Mouse (Mus musculus) G1E-ER4 (cell line): Measurements from ENCODE around the gene Kcnb1. TPM values are rescaled to one million over a fixed set of nuclear protein-coding genes. Genes with fewer than 3 reads are reported as not detected.

Experiments
- GATA1 ChIP-seq: IDR thresholded peaks from one replicate; pipeline ENCODE4 v1.8.0; 2012; ENCODE audit warnings: low read length, inconsistent platforms
- polyA plus RNA-seq: library from polyadenylated mRNA; stranded (reverse); fragments of >175 nt; gene quantifications from 2 replicates; pipeline ENCODE4 v1.2.3, GENCODE M21; 2012

The Kcnb1 gene
- polyA plus RNA-seq, 1 experiment = 0.04 TPM

DNA sequence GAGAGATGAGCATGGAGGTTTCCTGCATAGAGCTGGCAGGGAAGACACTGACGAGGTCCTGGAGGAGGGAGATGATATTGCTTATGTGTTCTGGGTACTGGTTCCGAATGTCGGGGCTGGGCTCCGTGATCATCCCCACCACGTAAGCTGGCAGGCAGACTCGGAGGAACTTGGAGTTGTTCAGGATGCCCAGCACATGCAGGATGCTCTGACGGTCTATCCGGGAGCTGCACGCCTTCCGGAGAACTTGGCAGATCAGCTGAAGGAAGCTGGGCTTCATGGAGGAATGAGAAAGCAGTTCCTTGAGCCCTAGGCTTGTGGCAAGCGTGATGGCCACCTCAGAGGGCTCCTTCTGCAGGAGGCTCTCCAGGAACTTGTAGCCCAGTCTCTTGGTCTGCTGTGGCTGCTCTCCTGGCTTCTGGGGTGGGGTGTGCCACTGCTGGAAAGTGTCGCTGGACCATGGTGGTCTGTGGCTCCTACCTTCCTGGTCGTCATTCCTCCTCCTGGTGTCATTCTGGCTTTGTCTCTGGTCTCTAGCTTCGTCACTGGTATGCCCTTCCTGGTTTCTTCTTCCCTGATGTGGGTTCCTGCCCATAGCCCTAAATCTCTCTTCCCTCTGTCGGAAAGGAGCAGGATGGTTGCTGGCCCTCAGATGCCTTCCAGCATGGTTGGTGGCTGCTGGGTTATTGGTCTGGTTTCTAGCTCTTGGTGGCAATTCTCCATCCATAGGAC lies 133.6 kb downstream of the Kcnb1 start:
- no peak for TF ChIP-seq GATA1

DNA sequence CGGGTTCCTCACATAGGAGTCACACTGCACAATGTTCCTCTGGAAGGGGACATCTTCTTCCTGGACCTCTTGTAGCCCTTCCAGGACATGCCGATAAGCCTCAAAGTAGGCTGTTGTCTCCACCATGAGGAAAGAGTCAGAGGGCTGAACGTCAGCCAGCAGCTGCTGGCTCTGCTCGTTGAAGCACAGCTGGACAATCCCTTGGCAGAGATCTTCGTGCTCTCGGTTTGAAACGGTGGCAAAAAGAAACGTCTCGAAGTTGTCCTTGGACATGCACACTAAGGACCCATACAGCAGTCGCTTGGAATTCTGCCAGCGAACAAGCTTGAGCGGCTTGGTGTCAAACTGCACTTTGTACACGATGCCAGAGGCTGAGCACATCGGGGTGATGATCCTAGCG lies 134.6 kb downstream of the Kcnb1 start:
- no peak for TF ChIP-seq GATA1

GRCm38 (mm10) chr2:167053127-167053844 lies 136.7 kb downstream of the Kcnb1 start:
- TF ChIP-seq GATA1 = no peak

- no peak for TF ChIP-seq GATA1
These were observed 141.1 kb downstream of the Kcnb1 start for GRCm38 (mm10) chr2:167048698-167049358.

DNA sequence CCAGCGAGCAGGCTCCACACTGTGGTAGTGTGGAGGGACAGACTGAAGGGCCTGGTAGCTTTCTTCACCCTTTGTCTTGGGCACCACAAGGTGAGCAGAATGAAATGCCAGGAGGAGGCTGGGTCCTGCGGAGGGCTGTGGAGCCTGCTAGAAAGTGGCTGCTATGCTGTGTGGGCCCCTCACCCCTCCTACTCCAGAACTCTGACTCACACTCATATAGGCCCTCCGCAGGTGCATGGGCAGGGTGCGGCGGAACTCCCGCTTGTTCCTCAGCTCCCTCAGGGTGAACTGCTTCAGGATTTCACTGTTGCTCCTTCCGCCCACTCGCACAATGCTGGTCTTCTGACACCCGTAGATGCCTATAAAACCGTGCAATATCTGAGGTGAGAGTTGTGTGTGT lies 141.7 kb downstream of the Kcnb1 start:
- TF ChIP-seq GATA1 = no peak

Other genes starting within 250 kb of the Kcnb1 start
- gene Stau1, start 193.9 kb downstream of the Kcnb1 start, polyA plus RNA-seq = 35.5 and 36.5 TPM in 2 replicates
- 124 and 127 TPM in 2 replicates for gene Ddx27, start 175.0 kb downstream of the Kcnb1 start, polyA plus RNA-seq
- gene Znfx1, start 127.1 kb downstream of the Kcnb1 start, polyA plus RNA-seq = 2.8 and 4.0 TPM in 2 replicates
- gene Ptgis, start 50.4 kb upstream of the Kcnb1 start, polyA plus RNA-seq = not detected in 2 replicates
- not detected in 2 replicates for gene B4galt5, start 159.0 kb upstream of the Kcnb1 start, polyA plus RNA-seq
- gene Slc9a8, start 231.6 kb upstream of the Kcnb1 start, polyA plus RNA-seq = 6.3 and 10.2 TPM in 2 replicates